Mouse (Mus musculus) limb, embryonic 15.5 days (tissue): ENCODE data around the gene Arpc2. TPM values are rescaled to one million over a fixed set of nuclear protein-coding genes. Genes with fewer than 3 reads are reported as not detected.
"Not testable (repeated sequence)": the region's sequence is repeated elsewhere in the genome, so short reads cannot be mapped to it uniquely, and the experiment has no call there.

ENCODE experiments used
- ATAC-seq: fragments of 200-750 bp; cut with Nextera tagmentation; 2 replicates; pipeline ENCODE4 v1.8.0; 2017; ENCODE audit warnings: low read depth, moderate TSS enrichment; ENCODE audit not compliant: insufficient number of reproducible peaks, low FRiP score, low TSS enrichment
- H3K27ac ChIP-seq: fragments of 300-500 bp; sonication (generic); 2 replicates; pipeline ENCODE4 v1.5.1; 2015; ENCODE audit warnings: moderate library complexity, mild to moderate bottlenecking, inconsistent platforms
- H3K27me3 ChIP-seq: fragments of 300-500 bp; sonication (generic); 2 replicates; pipeline ENCODE4 v1.6.1; 2015; ENCODE audit warnings: inconsistent platforms
- H3K36me3 ChIP-seq: fragments of 300-500 bp; sonication (generic); 2 replicates; pipeline ENCODE4 v1.6.1; 2015; ENCODE audit warnings: inconsistent platforms
- H3K4me1 ChIP-seq: fragments of 300-500 bp; sonication (generic); 2 replicates; pipeline ENCODE4 v1.6.1; 2015; ENCODE audit warnings: inconsistent platforms
- H3K4me2 ChIP-seq: fragments of 300-500 bp; sonication (generic); 2 replicates; pipeline ENCODE4 v1.6.1; 2015; ENCODE audit warnings: mild to moderate bottlenecking, inconsistent platforms
- H3K4me3 ChIP-seq: fragments of 300-500 bp; sonication (generic); 2 replicates; pipeline ENCODE4 v1.5.1; 2015; ENCODE audit warnings: mild to moderate bottlenecking, inconsistent platforms
- H3K9ac ChIP-seq: fragments of 300-500 bp; sonication (generic); 2 replicates; pipeline ENCODE4 v1.6.1; 2015; ENCODE audit warnings: inconsistent platforms
- H3K9me3 ChIP-seq: fragments of 300-500 bp; sonication (generic); 2 replicates; pipeline ENCODE4 v1.6.1; 2016; ENCODE audit warnings: inconsistent platforms
- WGBS: fragments of 180-500 bp; shearing (Covaris S2); methylation state at CpG from one replicate; pipeline ENCODE4 v1.1.7; 2015; 5-methylcytosine and 5-hydroxymethylcytosine counted together
- polyA plus RNA-seq: library from polyadenylated mRNA; unstranded; fragments of >200 nt; fragmentation: Nextera tagmentation; extraction: Ambion mirVana; gene quantifications from 2 replicates; pipeline ENCODE4 v1.2.1, GENCODE M21; 2015

Gene Arpc2
- polyA plus RNA-seq, 1 experiment from 2014 or later: 441 TPM

DNA sequence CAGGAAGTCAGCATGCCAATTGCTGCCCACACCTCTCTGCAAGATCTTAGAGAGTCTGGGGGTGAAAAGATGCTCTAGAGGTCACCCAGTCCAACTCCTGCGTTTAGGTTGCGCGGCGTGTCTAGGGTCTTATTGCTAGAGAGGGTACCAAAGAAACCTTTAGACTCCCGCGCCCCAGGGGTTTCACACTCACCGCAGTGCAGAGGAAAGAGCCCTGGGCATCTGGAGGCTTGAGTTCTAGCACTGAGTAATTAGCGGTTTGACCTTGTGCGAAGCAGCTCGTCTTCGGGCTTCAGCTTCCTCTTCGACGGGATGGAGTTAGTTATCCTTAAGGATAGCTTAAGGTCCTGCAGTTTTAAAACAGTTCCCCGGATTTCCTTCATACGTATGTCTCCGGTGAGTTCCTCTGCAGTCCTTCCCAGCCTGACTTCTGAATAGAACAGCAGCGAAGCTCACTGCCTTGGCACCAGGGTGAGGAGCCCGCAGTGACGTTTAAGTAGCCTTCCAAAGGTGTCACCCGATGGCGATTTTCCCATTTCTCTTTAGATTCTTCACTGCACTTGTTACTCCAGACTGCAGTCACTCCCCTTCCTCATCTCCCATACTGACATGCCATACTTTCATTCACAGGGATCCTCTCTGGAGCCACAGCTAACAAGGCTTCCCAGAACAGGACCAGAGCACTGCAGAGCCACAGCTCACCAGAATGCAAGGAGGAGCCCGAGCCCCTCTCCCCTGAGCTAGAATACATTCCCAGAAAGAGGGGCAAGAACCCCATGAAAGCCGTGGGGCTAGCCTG is 49.5 kb downstream of the Arpc2 start:
- H3K9me3 ChIP-seq: no peaks in the 10 kb centered on the region
- H3K9ac ChIP-seq: peak overlapping the region; percentile 65
- peaks cover 52% of the 10 kb centered on the region for H3K36me3 ChIP-seq
- no peak overlapping the region for H3K27ac ChIP-seq
- ATAC-seq: no peak
- H3K4me2 ChIP-seq: peak overlapping the region; percentile 76
- peak overlapping the region; percentile 90 for H3K4me3 ChIP-seq
- H3K4me1 ChIP-seq: peaks cover 44% of the 10 kb centered on the region
- H3K27me3 ChIP-seq: no peaks in the 10 kb centered on the region
- WGBS: 3% methylated on average over 23 of the region's 23 CpGs

DNA sequence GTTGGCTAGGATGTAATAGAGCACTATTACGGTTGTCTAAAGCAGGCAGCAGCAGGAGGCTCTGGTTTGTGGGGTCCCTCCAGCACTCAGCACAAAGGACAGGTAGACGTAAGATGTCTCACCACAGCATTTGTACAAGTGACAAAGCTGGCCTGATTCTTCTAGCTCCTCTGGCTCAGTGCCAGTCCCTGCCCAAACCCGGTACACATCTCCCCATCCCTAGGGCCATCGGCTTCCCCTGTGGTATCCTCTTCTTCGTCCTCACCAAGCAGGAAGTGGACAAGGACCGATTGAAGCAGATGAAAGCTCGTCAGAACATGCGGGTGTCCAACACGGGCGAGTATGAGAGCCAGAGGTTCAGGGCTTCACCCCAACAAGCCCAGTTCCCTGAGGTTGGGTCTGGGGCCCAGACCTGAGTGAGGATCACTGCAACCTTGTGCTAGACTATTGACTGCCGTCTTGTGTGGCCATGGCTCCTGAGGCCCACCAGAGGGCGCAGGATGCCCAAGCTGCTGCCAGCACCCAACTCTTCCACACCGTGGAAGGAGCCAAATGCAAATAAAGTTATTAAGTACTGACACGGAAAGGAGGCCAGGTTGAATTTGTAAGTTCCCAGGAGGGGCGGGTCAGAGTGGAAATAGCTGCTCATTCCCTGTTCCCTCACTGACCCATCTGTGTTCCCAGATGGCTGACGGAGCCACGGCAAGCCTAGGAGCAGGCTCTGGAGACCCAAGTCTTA is 51.2 kb downstream of the Arpc2 start:
- H3K27me3 ChIP-seq, H3K4me2 ChIP-seq, H3K27ac ChIP-seq, H3K4me3 ChIP-seq, ATAC-seq, H3K9me3 ChIP-seq, H3K9ac ChIP-seq: not testable (repeated sequence)
- Histone ChIP-seq H3K36me3 (peaks cover 50% of the 10 kb centered on the region), H3K4me1 (peaks cover 46% of the 10 kb centered on the region)
- 64% methylated on average over 15 of the region's 17 CpGs for WGBS

DNA sequence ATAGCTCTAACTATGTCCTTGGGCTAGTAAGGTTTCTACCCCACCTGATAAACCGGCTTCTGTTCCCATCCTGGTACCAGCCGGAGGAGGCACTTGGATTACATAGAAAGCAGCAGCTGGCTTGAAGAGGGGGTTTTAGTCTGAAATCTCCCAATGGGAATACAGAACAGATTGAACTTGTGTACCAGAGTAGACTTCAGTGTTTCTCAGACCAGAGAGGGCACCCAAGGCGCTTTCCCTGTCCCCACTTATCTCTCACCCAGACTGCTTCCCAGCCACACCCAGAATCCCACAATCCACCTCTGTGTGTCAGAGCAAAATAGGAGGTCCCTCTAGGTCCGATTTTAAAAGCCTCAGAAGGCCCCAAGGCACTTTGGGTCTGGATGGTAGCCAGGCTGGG is 52.4 kb downstream of the Arpc2 start:
- peaks cover 51% of the 10 kb centered on the region for H3K36me3 ChIP-seq
- peaks cover 37% of the 10 kb centered on the region for H3K4me1 ChIP-seq
- ATAC-seq: no peak
- no peaks in the 10 kb centered on the region for H3K27me3 ChIP-seq
- H3K4me2 ChIP-seq: no peak overlapping the region
- H3K27ac ChIP-seq: no peak overlapping the region
- WGBS: 75% methylated on average over 4 of the region's 4 CpGs
- no peak overlapping the region for H3K9ac ChIP-seq
- H3K9me3 ChIP-seq: no peaks in the 10 kb centered on the region
- no peak overlapping the region for H3K4me3 ChIP-seq

DNA sequence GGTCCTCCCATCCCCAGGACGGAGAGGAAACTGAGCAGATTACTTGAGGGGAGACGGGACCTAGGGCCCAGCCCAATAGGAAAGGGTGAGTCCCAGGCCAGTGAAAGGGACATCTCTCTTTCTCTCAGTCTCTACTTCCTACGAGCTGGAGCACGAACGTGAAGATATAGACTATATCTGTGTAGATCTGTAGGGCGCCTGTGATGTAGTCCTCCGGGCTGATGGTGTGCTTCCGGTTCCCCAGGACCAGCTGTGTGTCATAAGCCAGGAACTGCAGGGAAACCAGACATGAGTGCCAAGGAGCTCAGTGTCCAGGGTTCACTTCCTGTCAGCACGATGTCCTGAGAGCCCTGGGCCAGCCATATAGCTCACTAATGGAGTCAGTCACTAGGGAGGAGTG is 53.4 kb downstream of the Arpc2 start:
- WGBS: 86% methylated on average over 9 of the region's 9 CpGs
- Histone ChIP-seq H3K9ac (no peak overlapping the region), H3K27ac (0 out of 2 replicates have a peak overlapping the region, but pooled peaks have one; percentile 12), H3K4me2 (no peak overlapping the region), H3K4me3 (no peak overlapping the region), H3K4me1 (peaks cover 36% of the 10 kb centered on the region), H3K36me3 (peaks cover 60% of the 10 kb centered on the region), H3K9me3 (no peaks in the 10 kb centered on the region), H3K27me3 (no peaks in the 10 kb centered on the region)
- no peak for ATAC-seq

DNA sequence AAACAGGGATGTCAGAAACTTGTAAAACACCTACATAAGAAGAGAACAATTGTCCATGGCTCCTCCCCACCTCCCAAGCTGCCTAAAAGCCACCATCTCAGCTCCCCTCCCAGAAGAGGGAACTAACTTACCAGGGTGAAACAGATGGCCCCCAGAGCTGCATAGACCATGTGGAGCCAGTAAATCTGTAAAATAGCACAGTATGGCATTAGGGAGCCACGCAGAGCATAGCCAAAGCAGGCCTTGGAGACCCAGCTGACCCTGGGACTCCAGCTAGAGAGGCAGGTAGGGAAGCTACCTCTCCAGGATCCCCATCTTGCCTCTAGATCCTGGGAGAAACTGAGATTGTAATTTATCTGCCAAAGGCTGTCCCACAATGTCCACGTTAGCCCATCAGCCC is 53.9 kb downstream of the Arpc2 start:
- Histone ChIP-seq H3K36me3 (peaks cover 61% of the 10 kb centered on the region), H3K9me3 (no peaks in the 10 kb centered on the region), H3K9ac (no peak overlapping the region), H3K4me3 (no peak overlapping the region), H3K4me1 (peaks cover 38% of the 10 kb centered on the region), H3K27ac (peak overlapping the region; percentile 5; the same call in 1 of the 2 replicates), H3K27me3 (no peaks in the 10 kb centered on the region), H3K4me2 (no peak overlapping the region)
- 76% methylated on average over 2 of the region's 2 CpGs for WGBS
- no peak for ATAC-seq

DNA sequence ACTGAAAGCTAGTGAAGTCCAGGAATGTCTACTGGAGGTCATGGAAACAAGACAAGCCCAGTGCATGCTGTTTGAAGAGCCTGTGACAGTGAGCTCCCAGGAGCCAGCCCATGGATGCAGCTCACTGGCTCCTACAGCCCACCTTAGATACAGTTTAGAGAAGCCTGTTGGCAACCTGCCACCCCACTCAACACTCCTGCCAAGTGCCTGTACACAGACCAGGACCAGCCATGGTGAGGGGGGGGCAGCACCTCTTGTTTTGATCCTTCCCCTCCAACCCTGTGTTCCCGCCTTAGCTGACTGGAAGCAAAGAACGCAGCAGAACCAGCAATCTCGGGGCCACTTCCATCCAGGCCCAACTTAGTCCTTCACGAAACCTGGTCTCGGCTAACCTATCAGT is 54.3 kb downstream of the Arpc2 start:
- H3K9me3 ChIP-seq: no peaks in the 10 kb centered on the region
- peaks cover 41% of the 10 kb centered on the region for H3K4me1 ChIP-seq
- H3K36me3 ChIP-seq: peaks cover 61% of the 10 kb centered on the region
- H3K4me2 ChIP-seq: no peak overlapping the region
- peak overlapping the region; percentile 5; the same call in 1 of the 2 replicates for H3K27ac ChIP-seq
- no peaks in the 10 kb centered on the region for H3K27me3 ChIP-seq
- no peak overlapping the region for H3K4me3 ChIP-seq
- 78% methylated on average over 5 of the region's 5 CpGs for whole genome bisulfite sequencing
- no peak overlapping the region for H3K9ac ChIP-seq
- no peak for ATAC-seq

DNA sequence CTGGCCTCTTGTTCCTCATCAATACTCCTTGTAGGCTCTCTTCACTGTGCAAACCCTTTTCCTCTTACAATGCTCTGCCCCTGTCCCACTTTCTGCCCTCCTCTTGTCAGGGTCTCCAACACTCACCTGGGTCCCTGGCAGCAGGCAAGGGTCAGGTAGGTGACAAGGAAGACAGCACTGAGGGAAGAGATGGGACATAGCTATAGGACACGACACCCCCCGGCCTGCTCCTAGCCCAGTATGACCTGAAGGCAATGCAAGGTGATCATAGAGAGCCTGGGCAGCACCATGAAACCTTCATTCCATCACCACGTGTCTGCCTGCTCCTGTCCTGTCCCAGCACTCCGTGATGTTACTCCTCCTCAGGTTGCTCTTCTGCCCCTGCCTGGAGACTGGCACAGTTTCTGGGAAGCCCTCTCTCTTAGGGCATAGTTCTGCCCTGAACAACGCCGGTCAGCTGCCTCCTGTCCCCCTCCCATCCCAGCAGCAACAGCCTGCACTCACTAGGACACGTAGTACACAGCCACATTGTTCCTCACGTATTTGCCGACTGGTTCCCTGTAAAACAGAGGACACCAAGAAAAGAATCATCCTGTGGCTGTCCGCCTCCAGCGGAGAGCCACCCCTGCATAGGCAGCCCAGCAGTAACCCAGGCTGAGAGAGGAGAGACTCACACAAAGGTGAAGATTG is 56.6 kb downstream of the Arpc2 start:
- H3K36me3 ChIP-seq: peaks cover 61% of the 10 kb centered on the region
- peaks cover 52% of the 10 kb centered on the region for H3K4me1 ChIP-seq
- no peak overlapping the region for H3K9ac ChIP-seq
- ATAC-seq: no peak
- WGBS: 86% methylated on average over 11 of the region's 11 CpGs
- no peak overlapping the region for H3K4me2 ChIP-seq
- H3K9me3 ChIP-seq: no peaks in the 10 kb centered on the region
- no peak overlapping the region for H3K27ac ChIP-seq
- H3K4me3 ChIP-seq: no peak overlapping the region
- H3K27me3 ChIP-seq: no peaks in the 10 kb centered on the region

DNA sequence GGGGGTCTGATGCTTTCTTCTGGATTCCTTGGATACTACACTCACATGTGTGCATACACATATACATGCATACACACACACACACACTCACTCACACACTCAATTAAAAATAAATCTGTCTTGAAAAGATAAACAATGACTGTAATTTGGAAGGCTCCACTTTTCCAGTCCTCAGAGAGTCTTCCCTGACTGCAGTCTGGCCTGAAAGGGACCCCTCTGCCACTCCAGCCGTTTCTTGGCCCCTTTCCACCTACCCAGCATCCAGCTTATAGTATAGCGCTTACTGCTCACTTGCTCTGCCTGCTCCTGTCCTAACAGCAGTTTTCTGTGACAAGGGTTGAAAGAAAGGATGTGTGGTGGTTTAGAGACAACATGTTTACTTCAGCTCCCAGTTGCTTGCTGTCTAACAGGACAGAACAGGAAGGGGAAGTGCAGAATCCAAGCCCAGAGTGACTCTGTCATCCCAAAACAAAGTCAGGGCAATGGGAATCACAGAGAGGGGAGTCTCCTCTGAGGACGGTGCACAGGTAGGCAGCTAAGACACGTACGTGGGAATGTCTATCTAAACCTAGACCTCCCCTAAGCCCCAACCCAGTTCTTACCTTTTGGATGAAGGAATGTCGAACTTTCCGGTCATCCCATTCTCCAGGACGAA is 57.5 kb downstream of the Arpc2 start:
- H3K9ac ChIP-seq: no peak overlapping the region
- H3K27me3 ChIP-seq: no peaks in the 10 kb centered on the region
- no peak for ATAC-seq
- 84% methylated on average over 8 of the region's 8 CpGs for WGBS
- H3K4me1 ChIP-seq: peaks cover 56% of the 10 kb centered on the region
- no peak overlapping the region for H3K27ac ChIP-seq
- H3K4me2 ChIP-seq: no peak overlapping the region
- H3K36me3 ChIP-seq: peaks cover 56% of the 10 kb centered on the region
- H3K4me3 ChIP-seq: no peak overlapping the region
- no peaks in the 10 kb centered on the region for H3K9me3 ChIP-seq

DNA sequence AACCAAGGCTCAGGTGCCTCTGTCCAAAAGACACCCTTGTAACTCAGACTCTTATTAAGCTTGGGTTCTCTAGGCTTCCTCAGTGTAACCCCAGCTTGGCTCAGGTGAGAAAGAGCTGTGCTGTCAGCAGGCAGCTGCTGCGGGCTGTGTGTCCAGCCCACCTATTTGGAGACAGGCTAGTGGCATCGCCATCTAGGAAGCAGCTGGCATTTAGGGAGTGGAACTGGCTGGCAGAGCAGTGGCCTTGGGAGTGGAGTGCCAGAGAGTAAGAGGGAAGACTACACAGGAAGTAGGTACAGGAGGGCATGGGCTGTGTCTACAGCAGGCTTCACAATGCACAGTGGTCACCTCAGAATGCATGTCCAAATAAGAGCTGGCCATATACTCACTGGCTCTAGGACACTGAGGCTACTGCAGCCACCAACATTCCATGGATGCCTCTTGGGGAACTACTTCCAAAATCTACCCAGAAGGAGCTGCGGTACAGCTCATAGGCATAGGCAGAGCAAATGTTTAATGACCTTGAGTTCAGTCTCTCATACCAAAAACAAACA is 58.3 kb downstream of the Arpc2 start:
- 86% methylated on average over 3 of the region's 3 CpGs for WGBS
- Histone ChIP-seq H3K9ac (no peak overlapping the region), H3K27me3 (no peaks in the 10 kb centered on the region), H3K9me3 (no peaks in the 10 kb centered on the region), H3K36me3 (peaks cover 49% of the 10 kb centered on the region), H3K4me3 (no peak overlapping the region), H3K4me1 (peaks cover 58% of the 10 kb centered on the region), H3K4me2 (no peak overlapping the region), H3K27ac (peak overlapping the region; percentile 34; the same call in 1 of the 2 replicates)
- no peak for ATAC-seq

DNA sequence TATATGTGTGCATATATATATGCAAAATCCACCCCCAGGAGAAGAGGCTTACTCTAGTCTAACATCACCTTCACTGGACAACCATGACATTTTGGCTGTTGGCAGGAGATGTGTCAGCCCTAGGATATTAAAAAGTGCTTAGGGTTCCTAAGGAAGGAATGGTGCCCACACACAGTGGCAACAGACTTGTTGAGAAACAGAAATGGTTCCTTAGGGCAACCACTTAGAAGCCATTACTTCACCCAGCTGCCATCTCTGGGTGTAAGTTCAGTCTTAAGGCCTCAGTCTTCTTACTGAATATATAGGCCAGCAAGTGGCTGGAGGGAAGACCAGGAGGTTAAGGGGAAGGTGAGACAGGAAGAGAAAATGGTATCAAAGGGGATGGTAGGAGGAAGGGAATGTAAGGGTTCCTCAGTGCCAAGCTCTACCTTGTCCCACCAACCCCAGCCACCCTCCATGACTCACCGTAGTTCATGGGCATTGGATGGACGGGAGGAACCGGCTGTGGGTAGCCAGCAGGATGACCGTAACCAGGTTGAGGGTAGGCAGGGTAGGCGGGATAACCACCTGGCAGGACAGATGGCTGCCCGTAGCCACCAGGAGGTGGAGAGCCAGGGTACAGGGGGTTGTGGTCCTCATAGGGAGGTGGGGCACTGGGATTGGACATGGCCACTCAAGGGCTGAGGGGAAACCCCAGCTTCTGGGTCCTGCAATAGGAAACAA is 59.0 kb downstream of the Arpc2 start:
- no peak overlapping the region for H3K4me3 ChIP-seq
- no peak for ATAC-seq
- no peak overlapping the region for H3K9ac ChIP-seq
- H3K4me2 ChIP-seq: peak overlapping the region; percentile 37
- peaks cover 42% of the 10 kb centered on the region for H3K36me3 ChIP-seq
- H3K27me3 ChIP-seq: no peaks in the 10 kb centered on the region
- peaks cover 59% of the 10 kb centered on the region for H3K4me1 ChIP-seq
- no peaks in the 10 kb centered on the region for H3K9me3 ChIP-seq
- peak overlapping the region; percentile 97 for H3K27ac ChIP-seq
- 89% methylated on average over 6 of the region's 6 CpGs for WGBS
